Mouse (Mus musculus) brain, embryonic 14.5 days (tissue): ENCODE measurements around the gene Neu3.

Experiments
- CTCF ChIP-seq: fragments of 200-500 bp; IDR thresholded peaks from 2 replicates; pipeline ENCODE4 v1.5.1; 2012; ENCODE audit warnings: inconsistent platforms, mild to moderate bottlenecking, moderate library complexity, borderline replicate concordance; ENCODE audit not compliant: insufficient read depth, insufficient read length; ENCODE audit errors: extremely low read depth
- POLR2A ChIP-seq: fragments of 200-500 bp; IDR thresholded peaks from 2 replicates; pipeline ENCODE4 v1.6.1; 2012; ENCODE audit warnings: mild to moderate bottlenecking, inconsistent platforms, borderline replicate concordance; ENCODE audit not compliant: poor library complexity, insufficient read depth, insufficient read length, severe bottlenecking; ENCODE audit errors: extremely low read depth

DNA sequence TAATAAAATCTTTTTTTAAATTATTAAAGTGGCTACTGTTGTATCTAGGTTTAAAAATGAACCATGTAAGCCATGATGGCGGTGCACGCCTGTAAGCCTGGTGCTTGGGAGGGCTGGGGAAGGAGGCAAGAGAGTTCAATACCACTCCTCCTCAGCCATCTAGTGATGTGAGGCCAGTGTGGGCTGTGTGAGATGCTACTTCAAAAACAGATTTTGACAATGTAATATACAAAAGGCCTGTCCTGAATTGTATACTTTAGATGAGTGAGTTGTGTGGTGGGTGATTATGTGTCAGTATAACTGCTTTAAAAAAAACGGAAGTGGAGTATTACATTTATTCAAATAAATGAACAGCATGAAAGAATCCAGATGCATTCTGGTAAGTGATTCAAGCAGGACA is 41.4 kb downstream of the Neu3 start:
- no peak for TF ChIP-seq CTCF
- no peak for TF ChIP-seq POLR2A
